Mouse (Mus musculus) erythroblast, embryonic 14.5 days (primary cell): ENCODE results near the gene Zc3h18. TPM values are rescaled to one million over a fixed set of nuclear protein-coding genes. Genes with fewer than 3 reads are reported as not detected.

ENCODE experiments used
- H3K27me3 ChIP-seq: 2 replicates; pipeline ENCODE4 v1.6.1; 2012; ENCODE audit warnings: inconsistent platforms; ENCODE audit not compliant: control insufficient read depth
- H3K36me3 ChIP-seq: 2 replicates; pipeline ENCODE4 v1.6.1; 2012; ENCODE audit warnings: mild to moderate bottlenecking, inconsistent platforms; ENCODE audit not compliant: control insufficient read depth
- H3K4me1 ChIP-seq: 2 replicates; pipeline ENCODE4 v1.6.1; 2012; ENCODE audit warnings: inconsistent platforms; ENCODE audit not compliant: control insufficient read depth
- H3K4me3 ChIP-seq: replicated peaks from 2 replicates; pipeline ENCODE3; 2012; ENCODE audit warnings: moderate library complexity, mild to moderate bottlenecking, inconsistent platforms
- H3K9me3 ChIP-seq: 2 replicates; pipeline ENCODE4 v1.6.1; 2012; ENCODE audit warnings: low read length, inconsistent platforms, mixed read lengths; ENCODE audit not compliant: control insufficient read depth
- GATA1 ChIP-seq: IDR thresholded peaks from 2 replicates; pipeline ENCODE4 v1.6.1; 2012; ENCODE audit warnings: low read length, inconsistent platforms, mixed read lengths
- TAL1 ChIP-seq: IDR thresholded peaks from 3 replicates; pipeline ENCODE4 v1.6.1; 2012; ENCODE audit warnings: low read length, inconsistent platforms, mixed read lengths
- polyA plus RNA-seq: library from polyadenylated mRNA; stranded (reverse); fragments of >175 nt; gene quantifications from 2 replicates; pipeline ENCODE4 v1.2.3, GENCODE M21; 2012

The Zc3h18 gene
- polyA plus RNA-seq, 1 experiment: 10.0 TPM

DNA sequence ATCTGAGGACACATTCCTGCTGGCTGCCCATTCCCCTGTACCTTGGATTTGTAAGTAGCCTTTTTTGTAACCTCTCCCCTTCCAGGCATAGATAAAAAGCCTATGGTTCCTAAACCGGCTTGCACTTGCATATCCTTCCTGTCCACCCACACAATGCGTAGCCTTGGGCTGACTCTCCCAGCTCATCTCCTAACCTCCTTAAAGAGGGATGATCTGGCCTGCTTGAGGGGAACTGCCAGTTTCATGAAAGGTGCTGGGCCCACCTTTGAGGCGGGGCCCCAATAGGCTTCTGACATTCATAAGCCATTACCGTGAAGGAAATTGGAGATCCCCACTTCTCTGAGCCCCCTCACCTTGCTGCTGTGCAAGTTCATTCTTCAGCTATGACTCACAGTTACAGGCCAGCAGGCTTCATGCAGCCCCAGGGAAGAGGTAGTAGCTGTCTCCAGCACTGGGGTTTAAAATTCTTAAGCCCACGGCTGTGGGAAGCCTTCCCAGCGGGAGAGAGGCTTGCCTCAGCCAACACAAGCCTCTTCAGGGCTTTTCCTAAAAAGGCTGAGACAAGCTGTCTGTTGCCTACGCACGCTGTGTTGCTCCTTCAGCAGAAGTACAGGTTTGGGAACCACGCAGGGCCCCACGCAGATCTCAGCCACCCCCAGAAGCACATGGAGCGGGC is 85.2 kb downstream of the Zc3h18 start:
- Histone ChIP-seq H3K36me3 (peaks cover under 1% of the 10 kb centered on the region), H3K4me1 (peaks cover 26% of the 10 kb centered on the region), H3K9me3 (peaks cover 7% of the 10 kb centered on the region; the same call in 1 of the 2 replicates), H3K27me3 (peaks cover 72% of the 10 kb centered on the region), H3K4me3 (no peak overlapping the region)
- TF ChIP-seq GATA1 (no peak), TAL1 (no peak)

DNA sequence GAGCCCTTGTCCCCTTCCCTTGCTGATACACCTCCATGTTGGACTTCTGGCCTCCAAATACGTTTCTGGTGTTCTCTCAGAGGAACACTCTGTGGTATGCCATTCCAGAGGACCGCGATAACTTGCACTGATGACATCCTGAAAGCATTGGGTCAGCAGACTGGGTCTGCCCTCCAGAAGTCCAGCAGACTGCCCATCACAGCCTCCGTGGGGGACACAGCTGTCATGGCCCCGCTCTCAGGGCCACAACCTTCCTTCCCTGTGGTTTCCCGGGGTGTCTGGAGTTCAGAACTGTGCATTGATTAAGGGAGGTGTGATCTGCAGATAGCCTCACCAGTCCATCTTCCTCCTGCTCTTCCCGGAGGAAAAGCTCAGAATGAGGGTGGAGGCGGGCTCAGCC is 86.1 kb downstream of the Zc3h18 start:
- H3K36me3 ChIP-seq: peaks cover 10% of the 10 kb centered on the region
- peaks cover 64% of the 10 kb centered on the region for H3K27me3 ChIP-seq
- no peak overlapping the region for H3K4me3 ChIP-seq
- peaks cover 26% of the 10 kb centered on the region for H3K4me1 ChIP-seq
- peaks cover 7% of the 10 kb centered on the region; the same call in 1 of the 2 replicates for H3K9me3 ChIP-seq
- no peak for TF ChIP-seq GATA1
- no peak for TF ChIP-seq TAL1

DNA sequence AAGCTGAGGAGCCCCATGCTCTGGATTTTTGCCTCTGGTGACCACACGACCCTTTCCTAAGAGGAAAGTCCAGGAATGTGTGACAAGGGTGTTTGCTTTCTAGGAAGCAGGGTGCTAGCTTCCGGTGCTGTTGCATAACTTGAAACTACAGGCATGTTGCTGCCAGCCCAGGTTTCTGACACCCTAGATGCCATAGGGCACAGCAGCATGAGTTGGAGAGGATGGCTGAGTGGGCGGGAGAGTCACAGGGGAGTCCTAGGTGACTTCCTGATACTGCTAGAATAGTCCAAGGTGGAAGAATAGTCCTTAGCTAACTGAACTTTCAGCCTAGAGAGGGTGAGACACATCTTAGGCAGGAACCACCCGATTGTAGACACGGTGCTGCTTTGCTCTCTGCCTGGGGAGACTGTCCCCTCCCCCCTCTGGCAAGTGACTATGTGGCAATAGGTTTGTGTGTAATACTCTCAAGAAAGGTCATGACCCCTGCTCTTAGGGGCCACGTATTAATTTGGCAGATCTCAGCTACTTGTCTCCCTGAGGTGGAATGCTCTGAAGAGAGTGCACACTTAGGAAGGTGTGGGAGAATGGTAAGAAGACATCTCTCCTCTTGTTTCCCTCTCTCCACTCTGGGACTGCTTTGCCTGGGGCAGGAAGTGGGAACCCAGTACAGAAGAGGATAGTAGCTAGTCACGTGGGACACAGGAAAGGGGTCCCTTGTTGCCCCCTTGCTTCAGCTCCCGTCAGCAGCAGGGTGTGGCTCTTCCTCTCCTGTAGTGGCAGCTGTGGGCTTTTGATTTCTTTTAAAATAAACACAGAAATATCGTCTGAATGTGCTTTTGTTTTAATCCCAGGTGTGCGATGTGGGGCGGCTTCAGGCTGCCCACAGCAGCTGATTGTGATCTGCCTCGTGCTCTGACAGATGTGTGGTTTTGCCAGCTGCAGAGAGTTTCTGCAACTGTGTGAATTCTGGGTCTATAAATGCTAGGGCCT is 87.5 kb downstream of the Zc3h18 start:
- peaks cover 53% of the 10 kb centered on the region for H3K27me3 ChIP-seq
- TF ChIP-seq GATA1 (no peak), TAL1 (no peak)
- H3K4me1 ChIP-seq: peaks cover 26% of the 10 kb centered on the region
- H3K9me3 ChIP-seq: peaks cover 7% of the 10 kb centered on the region; the same call in 1 of the 2 replicates
- peaks cover 22% of the 10 kb centered on the region for H3K36me3 ChIP-seq
- H3K4me3 ChIP-seq: no peak overlapping the region

DNA sequence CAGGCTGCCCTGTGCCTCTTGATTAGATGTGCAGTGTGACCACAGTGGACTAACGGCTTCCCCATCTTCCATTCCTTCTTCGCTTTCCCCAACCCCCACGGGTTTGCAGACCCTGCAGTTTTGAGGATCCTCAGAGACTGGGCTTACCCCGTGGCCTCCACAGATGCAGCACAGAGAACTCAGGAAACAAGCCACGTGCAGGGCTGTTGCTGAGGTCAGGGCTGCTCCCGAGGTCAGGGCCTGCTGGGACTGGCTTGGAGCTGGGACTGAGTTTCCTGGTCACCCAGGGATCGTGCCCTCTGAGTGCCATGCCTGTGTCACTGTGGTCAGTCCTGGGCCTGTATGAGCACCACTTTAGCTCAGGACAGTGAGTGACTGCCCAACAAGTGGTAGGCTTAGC is 88.6 kb downstream of the Zc3h18 start:
- Histone ChIP-seq H3K36me3 (peaks cover 31% of the 10 kb centered on the region), H3K4me3 (no peak overlapping the region), H3K4me1 (peaks cover 26% of the 10 kb centered on the region), H3K27me3 (peaks cover 43% of the 10 kb centered on the region), H3K9me3 (peaks cover 7% of the 10 kb centered on the region; the same call in 1 of the 2 replicates)
- no peak for TF ChIP-seq TAL1

Other genes starting within 250 kb of the Zc3h18 start
- 331 and 361 TPM in 2 replicates for gene Zfpm1, start 94.5 kb upstream of the Zc3h18 start, polyA plus RNA-seq
- gene Trhr2, start 15.9 kb upstream of the Zc3h18 start, polyA plus RNA-seq: not detected in 2 replicates
- gene Il17c, start 45.4 kb downstream of the Zc3h18 start, polyA plus RNA-seq: not detected in 2 replicates
- gene Cyba, start 56.3 kb downstream of the Zc3h18 start, polyA plus RNA-seq: 5.9 and 9.0 TPM in 2 replicates
- gene Mvd, start 66.8 kb downstream of the Zc3h18 start, polyA plus RNA-seq: 0.17 and 0.19 TPM in 2 replicates
- gene Snai3, start 84.1 kb downstream of the Zc3h18 start, polyA plus RNA-seq: not detected in 2 replicates
- 1.7 and 1.8 TPM in 2 replicates for gene Rnf166, start 99.5 kb downstream of the Zc3h18 start, polyA plus RNA-seq
- gene Ctu2, start 99.5 kb downstream of the Zc3h18 start, polyA plus RNA-seq: 1.0 and 1.2 TPM in 2 replicates
- gene Piezo1, start 174.7 kb downstream of the Zc3h18 start, polyA plus RNA-seq: 22.2 and 31.8 TPM in 2 replicates
- gene Cdt1, start 191.4 kb downstream of the Zc3h18 start, polyA plus RNA-seq: 94.9 and 97.5 TPM in 2 replicates
- gene Aprt, start 200.3 kb downstream of the Zc3h18 start, polyA plus RNA-seq: 4.8 and 8.0 TPM in 2 replicates
- gene Galns, start 234.9 kb downstream of the Zc3h18 start, polyA plus RNA-seq: 0.07 and 0.08 TPM in 2 replicates
- 0.16 and 0.80 TPM in 2 replicates for gene Trappc2l, start 235.0 kb downstream of the Zc3h18 start, polyA plus RNA-seq
- gene Pabpn1l, start 246.1 kb downstream of the Zc3h18 start, polyA plus RNA-seq: not detected in 2 replicates